Mouse (Mus musculus) testis, adult 2 months (tissue): ENCODE data around the gene Zbtb4.

ENCODE experiments used
- CTCF ChIP-seq: fragments of 200-500 bp; IDR thresholded peaks from 2 replicates; pipeline ENCODE4 v1.5.1; 2012; ENCODE audit warnings: low read depth, mild to moderate bottlenecking, inconsistent platforms, low read length, moderate library complexity; ENCODE audit not compliant: control insufficient read depth, insufficient read depth, insufficient replicate concordance
- POLR2A ChIP-seq: fragments of 200-500 bp; IDR thresholded peaks from 2 replicates; pipeline ENCODE4 v1.6.1; 2012; ENCODE audit warnings: low read depth, mild to moderate bottlenecking, inconsistent platforms, low read length, moderate library complexity; ENCODE audit not compliant: control insufficient read depth

- TF ChIP-seq CTCF (no peak), POLR2A (no peak)
These were observed 48.8 kb upstream of the Zbtb4 start for GRCm38 (mm10) chr11:69716953-69717352.
